Mouse (Mus musculus) midbrain, embryonic 16.5 days (tissue): ENCODE measurements around the gene Kdm7a. TPM values are rescaled to one million over a fixed set of nuclear protein-coding genes. Genes with fewer than 3 reads are reported as not detected.

Source experiments
- ATAC-seq: fragments of 200-750 bp; cut with Nextera tagmentation; 2 replicates; pipeline ENCODE4 v1.8.0; 2017; ENCODE audit warnings: moderate TSS enrichment
- H3K27ac ChIP-seq: fragments of 300-500 bp; sonication (generic); 2 replicates; pipeline ENCODE4 v1.5.1; 2014; ENCODE audit warnings: mild to moderate bottlenecking, low read length, mixed read lengths
- H3K27me3 ChIP-seq: fragments of 300-500 bp; sonication (generic); 2 replicates; pipeline ENCODE4 v1.6.1; 2014; ENCODE audit warnings: low read depth, low read length, mixed read lengths; ENCODE audit not compliant: control insufficient read depth, insufficient read depth
- H3K36me3 ChIP-seq: fragments of 300-500 bp; sonication (generic); 2 replicates; pipeline ENCODE4 v1.6.1; 2014; ENCODE audit warnings: mild to moderate bottlenecking, low read length, moderate library complexity, mixed read lengths; ENCODE audit not compliant: control insufficient read depth, insufficient read depth
- H3K4me1 ChIP-seq: fragments of 300-500 bp; sonication (generic); 2 replicates; pipeline ENCODE4 v1.6.1; 2014; ENCODE audit warnings: mild to moderate bottlenecking, low read length, mixed read lengths; ENCODE audit not compliant: control insufficient read depth, insufficient read depth
- H3K4me2 ChIP-seq: fragments of 300-500 bp; sonication (generic); 2 replicates; pipeline ENCODE4 v1.6.1; 2014; ENCODE audit warnings: mild to moderate bottlenecking, low read length, mixed read lengths
- H3K4me3 ChIP-seq: fragments of 300-500 bp; sonication (generic); 2 replicates; pipeline ENCODE4 v1.5.1; 2014; ENCODE audit warnings: low read depth, mild to moderate bottlenecking, low read length, moderate library complexity, mixed read lengths
- H3K9ac ChIP-seq: fragments of 300-500 bp; sonication (generic); 2 replicates; pipeline ENCODE4 v1.6.1; 2014; ENCODE audit warnings: low read depth, low read length, mixed read lengths
- H3K9me3 ChIP-seq: fragments of 300-500 bp; sonication (generic); replicated peaks from 2 replicates; pipeline ENCODE4 v1.6.1; 2014; ENCODE audit warnings: mild to moderate bottlenecking, low read length, mixed read lengths; ENCODE audit not compliant: control insufficient read depth, poor library complexity, severe bottlenecking
- WGBS: fragments of 180-500 bp; shearing (Covaris S2); extraction: QIAGEN DNeasy Blood & Tissue Kit; methylation state at CpG from one replicate; pipeline ENCODE4 v1.1.7; 2014; 5-methylcytosine and 5-hydroxymethylcytosine counted together
- polyA plus RNA-seq: library from polyadenylated mRNA; unstranded; fragments of >200 nt; fragmentation: Nextera tagmentation; extraction: Ambion mirVana; gene quantifications from 2 replicates; pipeline ENCODE4 v1.2.1, GENCODE M21; 2015

Kdm7a gene
- polyA plus RNA-seq, 1 experiment from 2014 or later, result 4.6 TPM

DNA sequence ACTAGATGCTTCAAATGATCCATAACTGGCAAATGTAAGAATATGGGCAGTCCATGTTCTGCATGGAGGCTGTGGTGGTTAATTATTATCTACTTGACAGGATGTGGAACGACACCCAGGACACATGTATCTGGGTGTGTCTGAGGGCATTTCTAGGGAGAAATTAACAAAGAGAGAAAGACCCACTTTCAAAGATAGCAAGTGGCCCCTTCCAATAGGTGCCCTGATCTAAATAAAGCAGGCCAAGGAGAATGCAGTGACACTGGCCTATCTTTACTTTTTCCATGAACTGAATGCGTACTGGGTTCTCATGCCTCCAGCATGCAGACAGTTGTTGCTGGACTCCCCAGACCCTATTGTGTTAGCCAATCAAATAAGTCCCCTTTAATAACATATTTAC, 15.1 kb downstream of the Kdm7a start:
- no peak for ATAC-seq
- H3K36me3 ChIP-seq, result no peaks in the 10 kb centered on the region
- H3K4me2 ChIP-seq, result no peak overlapping the region
- H3K9me3 ChIP-seq, result no peaks in the 10 kb centered on the region
- H3K4me3 ChIP-seq, result no peak overlapping the region
- WGBS, result 96% methylated on average over 2 of the region's 2 CpGs
- H3K27ac ChIP-seq, result no peak overlapping the region
- no peak overlapping the region for H3K9ac ChIP-seq
- no peaks in the 10 kb centered on the region for H3K27me3 ChIP-seq
- H3K4me1 ChIP-seq, result no peaks in the 10 kb centered on the region

DNA sequence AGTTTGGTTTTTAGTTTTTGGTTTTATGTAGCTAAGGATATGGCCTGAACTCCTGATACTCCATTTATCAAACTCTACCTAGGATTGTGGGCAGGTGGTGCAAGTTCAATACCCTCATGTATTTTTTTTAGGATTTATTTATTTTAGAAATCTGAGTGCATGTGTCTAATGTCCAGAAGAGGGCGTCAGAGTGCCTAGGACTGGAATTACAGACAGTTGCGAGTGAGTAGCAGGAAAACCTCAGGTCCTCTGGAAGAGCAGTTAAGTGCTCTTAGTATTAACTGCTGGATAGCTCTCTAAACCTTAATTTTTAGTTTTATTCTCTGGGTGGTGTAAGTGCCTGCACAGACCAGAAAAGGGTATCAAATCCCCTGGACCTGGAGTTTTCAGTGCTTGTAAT, 19.4 kb downstream of the Kdm7a start:
- H3K36me3 ChIP-seq, result no peaks in the 10 kb centered on the region
- WGBS, result 39% methylated on average over 2 of the region's 2 CpGs
- H3K4me2 ChIP-seq, result no peak overlapping the region

DNA sequence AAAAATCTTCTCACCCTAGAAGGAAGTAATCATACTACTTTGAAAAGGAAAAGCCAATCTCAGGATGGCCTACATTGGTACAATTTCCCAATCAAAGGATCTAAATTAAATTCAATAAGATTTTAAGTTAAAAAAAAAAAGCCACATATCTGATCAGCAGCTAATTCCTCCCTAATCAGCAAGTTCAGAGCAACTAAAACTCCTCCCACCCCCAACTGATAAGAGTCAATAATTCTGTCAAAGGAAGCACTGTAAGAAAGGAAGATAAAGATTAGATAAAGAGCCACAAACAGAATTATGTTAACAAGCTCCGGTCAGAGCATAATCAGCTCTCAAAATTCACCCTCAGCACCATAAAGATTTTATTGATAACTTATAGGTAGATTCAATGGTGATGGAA, 37.5 kb downstream of the Kdm7a start:
- WGBS, result 86% methylated on average over 1 of the region's 1 CpGs
- no peak overlapping the region for H3K9ac ChIP-seq
- no peaks in the 10 kb centered on the region for H3K27me3 ChIP-seq

More for the DNA sequence above, 19.4 kb downstream of the Kdm7a start:
- Histone ChIP-seq H3K27ac (no peak overlapping the region), H3K4me1 (no peaks in the 10 kb centered on the region), H3K27me3 (no peaks in the 10 kb centered on the region), H3K4me3 (no peak overlapping the region), H3K9ac (no peak overlapping the region), H3K9me3 (no peaks in the 10 kb centered on the region)
- no peak for ATAC-seq

DNA sequence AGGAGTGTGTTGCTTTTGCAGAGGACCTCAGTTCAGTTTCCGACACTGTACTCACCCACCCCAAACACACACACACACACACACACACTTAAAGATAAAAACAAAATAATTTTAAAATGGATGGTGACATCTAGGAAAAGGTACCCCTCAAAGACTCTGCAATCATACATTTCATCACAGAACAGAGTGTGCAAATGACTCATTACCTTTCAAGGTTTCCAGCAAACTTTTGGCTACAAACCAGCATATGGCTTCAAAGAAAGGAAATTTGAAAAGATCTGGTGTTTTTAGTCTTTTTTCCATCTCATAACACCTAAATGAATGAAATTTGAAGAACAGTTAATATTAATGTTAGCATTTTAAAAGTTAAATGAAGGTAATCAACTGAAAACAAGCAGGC, 41.7 kb downstream of the Kdm7a start:
- Histone ChIP-seq H3K9me3 (no peaks in the 10 kb centered on the region), H3K36me3 (peaks cover 12% of the 10 kb centered on the region; the same call in 1 of the 2 replicates), H3K27me3 (no peaks in the 10 kb centered on the region), H3K4me3 (no peak overlapping the region), H3K4me2 (no peak overlapping the region), H3K27ac (no peak overlapping the region), H3K4me1 (no peaks in the 10 kb centered on the region), H3K9ac (no peak overlapping the region)
- no peak for ATAC-seq
- 92% methylated on average over 1 of the region's 1 CpGs for WGBS

More for the DNA sequence above, 37.5 kb downstream of the Kdm7a start:
- Histone ChIP-seq H3K4me1 (no peaks in the 10 kb centered on the region), H3K4me3 (no peak overlapping the region), H3K4me2 (no peak overlapping the region), H3K9me3 (no peaks in the 10 kb centered on the region), H3K27ac (no peak overlapping the region), H3K36me3 (0 out of 2 replicates have a peak, but pooled peaks cover 6% of the 10 kb centered on the region)
- no peak for ATAC-seq

DNA sequence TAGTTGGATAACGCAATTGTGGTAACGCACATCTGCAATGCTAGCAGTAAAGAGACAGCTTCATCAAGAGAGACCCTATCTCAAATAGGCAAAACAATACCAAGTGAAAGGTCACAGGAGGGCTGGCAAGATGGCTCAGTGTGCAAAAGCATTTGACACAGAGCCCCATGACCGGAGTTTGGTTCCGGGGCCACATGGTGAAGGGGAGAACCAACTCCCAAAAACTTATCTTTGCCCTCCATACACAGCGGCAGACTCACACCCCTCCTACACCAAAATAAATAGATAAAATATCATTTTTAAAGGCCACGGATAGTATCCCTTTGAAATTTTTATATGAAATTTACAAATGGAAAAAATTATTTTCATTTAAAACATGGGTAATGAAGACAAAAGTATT, 44.6 kb downstream of the Kdm7a start:
- Histone ChIP-seq H3K27ac (no peak overlapping the region), H3K9me3 (no peaks in the 10 kb centered on the region), H3K27me3 (no peaks in the 10 kb centered on the region), H3K4me2 (no peak overlapping the region), H3K9ac (no peak overlapping the region), H3K36me3 (peaks cover 12% of the 10 kb centered on the region; the same call in 1 of the 2 replicates), H3K4me1 (no peaks in the 10 kb centered on the region), H3K4me3 (no peak overlapping the region)
- ATAC-seq, result no peak
- WGBS, result 97% methylated on average over 6 of the region's 6 CpGs

DNA sequence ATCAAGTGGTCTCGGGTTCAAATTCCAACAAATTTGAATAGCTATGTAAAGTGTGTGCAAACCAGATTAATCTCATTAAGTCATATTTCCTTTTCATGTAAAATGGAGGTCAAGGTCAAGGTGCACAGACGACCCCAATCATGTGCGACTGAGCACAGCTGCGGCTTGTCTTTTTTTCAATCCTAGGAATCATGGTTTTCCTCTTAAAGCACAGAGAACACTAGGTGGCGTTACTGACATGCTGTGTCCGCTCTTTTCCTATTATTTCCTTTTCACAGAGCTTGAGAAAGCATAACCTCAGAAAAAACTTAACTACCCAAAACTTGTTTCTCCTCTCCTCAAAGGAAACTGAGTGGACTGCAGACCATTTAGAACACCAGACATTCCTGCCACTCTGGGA, 60.5 kb downstream of the Kdm7a start:
- H3K36me3 ChIP-seq, result peaks cover 21% of the 10 kb centered on the region
- H3K9me3 ChIP-seq, result no peaks in the 10 kb centered on the region
- H3K27ac ChIP-seq, result no peak overlapping the region
- H3K4me2 ChIP-seq, result no peak overlapping the region
- ATAC-seq, result no peak
- WGBS, result 54% methylated on average over 6 of the region's 6 CpGs
- H3K9ac ChIP-seq, result no peak overlapping the region
- H3K4me3 ChIP-seq, result no peak overlapping the region
- H3K27me3 ChIP-seq, result no peaks in the 10 kb centered on the region
- no peaks in the 10 kb centered on the region for H3K4me1 ChIP-seq

DNA sequence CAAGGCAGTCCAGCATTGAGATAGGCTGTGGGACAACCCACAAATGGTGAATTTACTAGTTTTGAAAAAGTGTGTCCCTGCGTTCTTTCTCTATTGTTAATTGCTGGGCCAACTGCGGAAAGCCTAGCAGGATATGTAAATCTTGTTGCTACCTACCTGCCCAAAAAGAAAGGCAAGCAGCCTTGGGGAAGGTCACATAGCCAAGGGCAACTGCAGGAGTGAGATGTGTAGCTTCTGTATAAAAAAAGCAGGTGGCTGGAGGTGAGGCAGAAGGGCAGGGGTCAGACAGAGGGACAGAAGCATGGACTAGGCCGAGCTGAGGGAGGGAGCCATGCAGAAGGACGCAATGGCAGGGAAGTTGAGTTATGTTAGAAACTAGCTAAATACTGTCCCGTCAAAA, 74.0 kb downstream of the Kdm7a start:
- Histone ChIP-seq H3K36me3 (peaks cover 12% of the 10 kb centered on the region), H3K9me3 (0 out of 2 replicates have a peak, but pooled peaks cover under 1% of the 10 kb centered on the region), H3K9ac (no peak overlapping the region), H3K4me2 (no peak overlapping the region), H3K4me1 (no peaks in the 10 kb centered on the region), H3K27me3 (no peaks in the 10 kb centered on the region), H3K4me3 (no peak overlapping the region), H3K27ac (no peak overlapping the region)
- 67% methylated on average over 5 of the region's 5 CpGs for WGBS
- ATAC-seq, result no peak

DNA sequence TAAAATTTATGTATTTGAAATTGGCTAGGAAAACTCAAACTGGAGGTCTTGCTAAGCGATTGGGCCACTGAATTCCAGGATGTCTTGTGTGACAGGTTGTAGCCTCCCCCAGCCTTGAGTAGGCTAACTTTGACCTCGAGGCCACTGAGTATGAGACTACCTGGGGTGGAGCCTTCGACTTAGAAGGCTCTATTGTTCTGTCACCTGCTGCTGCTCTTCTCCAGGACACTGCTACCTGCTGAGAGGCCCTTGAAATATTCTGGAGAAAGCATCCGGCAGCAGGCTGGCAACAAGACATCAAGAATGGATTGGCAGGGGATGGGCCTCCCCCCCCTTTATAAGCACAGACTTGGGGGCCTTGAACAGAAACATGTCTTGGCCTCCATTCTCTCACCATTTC, 75.1 kb downstream of the Kdm7a start:
- 27% methylated on average over 4 of the region's 4 CpGs for WGBS
- ATAC-seq, result no peak

DNA sequence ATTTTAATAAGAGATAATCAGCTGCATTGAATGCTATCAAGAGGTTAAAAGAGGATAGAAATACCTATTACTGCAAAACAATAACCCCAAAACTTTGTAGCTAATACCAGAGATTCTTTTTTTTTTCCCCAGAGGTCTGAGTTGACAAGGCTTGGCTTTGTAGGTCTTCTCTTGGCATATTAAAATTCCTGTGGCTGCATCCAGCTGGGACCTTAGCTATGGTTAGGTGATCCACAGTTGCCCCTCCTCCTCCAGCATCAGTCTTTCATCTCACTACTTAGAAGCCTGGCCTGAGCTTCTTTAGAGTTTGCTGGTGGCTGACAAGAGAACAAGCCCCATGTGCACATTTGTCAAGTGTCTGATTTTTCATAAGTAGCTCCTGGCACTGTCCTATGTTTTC, 81.9 kb downstream of the Kdm7a start:
- H3K4me3 ChIP-seq, result no peak overlapping the region
- no peak overlapping the region for H3K9ac ChIP-seq
- H3K4me1 ChIP-seq, result no peaks in the 10 kb centered on the region
- no peak overlapping the region for H3K4me2 ChIP-seq
- no peaks in the 10 kb centered on the region for H3K27me3 ChIP-seq
- no peaks in the 10 kb centered on the region for H3K36me3 ChIP-seq
- no peak overlapping the region for H3K27ac ChIP-seq
- no peak for ATAC-seq
- peaks cover 4% of the 10 kb centered on the region; the same call in 1 of the 2 replicates for H3K9me3 ChIP-seq

More for the DNA sequence above, 75.1 kb downstream of the Kdm7a start:
- Histone ChIP-seq H3K27ac (no peak overlapping the region), H3K4me1 (no peaks in the 10 kb centered on the region), H3K9me3 (peaks cover 4% of the 10 kb centered on the region; the same call in 1 of the 2 replicates), H3K4me3 (no peak overlapping the region), H3K9ac (no peak overlapping the region), H3K27me3 (no peaks in the 10 kb centered on the region), H3K36me3 (peaks cover 12% of the 10 kb centered on the region), H3K4me2 (no peak overlapping the region)
